Mouse (Mus musculus) thymus, adult 2 months (tissue): ENCODE measurements around the gene Gm17190. TPM values are rescaled to one million over a fixed set of nuclear protein-coding genes. Genes with fewer than 3 reads are reported as not detected.

Experiments
- DNase-seq: peaks from one replicate; pipeline ENCODE4 v3.0.0; 2021
- H3K27ac ChIP-seq: fragments of 200-500 bp; 2 replicates; pipeline ENCODE4 v1.5.1; 2012; ENCODE audit warnings: low read length, control low read depth; ENCODE audit not compliant: control insufficient read depth, insufficient read depth
- H3K27me3 ChIP-seq: fragments of 200-500 bp; 2 replicates; pipeline ENCODE4 v1.6.1; 2012; ENCODE audit warnings: mild to moderate bottlenecking, low read length, moderate library complexity, mixed read lengths; ENCODE audit not compliant: control insufficient read depth, insufficient read depth
- H3K36me3 ChIP-seq: fragments of 200-500 bp; 2 replicates; pipeline ENCODE4 v1.6.1; 2012; ENCODE audit warnings: mild to moderate bottlenecking, low read length, moderate library complexity; ENCODE audit not compliant: control insufficient read depth, insufficient read depth
- H3K4me1 ChIP-seq: fragments of 200-500 bp; replicated peaks from 2 replicates; pipeline ENCODE4 v1.6.1; 2012; ENCODE audit warnings: low read length; ENCODE audit not compliant: control insufficient read depth, insufficient read depth
- H3K4me3 ChIP-seq: fragments of 200-500 bp; 2 replicates; pipeline ENCODE4 v1.5.1; 2012; ENCODE audit warnings: mild to moderate bottlenecking, low read length, control low read depth, moderate library complexity; ENCODE audit not compliant: control insufficient read depth, insufficient read depth
- CTCF ChIP-seq: fragments of 200-500 bp; IDR thresholded peaks from 2 replicates; pipeline ENCODE4 v1.5.1; 2012; ENCODE audit warnings: mild to moderate bottlenecking, control low read depth, low read length, moderate library complexity, borderline replicate concordance; ENCODE audit not compliant: control insufficient read depth, poor library complexity, insufficient read depth; ENCODE audit errors: extremely low read depth
- POLR2A ChIP-seq: fragments of 200-500 bp; IDR thresholded peaks from 2 replicates; pipeline ENCODE4 v1.6.1; 2012; ENCODE audit warnings: mild to moderate bottlenecking, low read length, control low read depth, moderate library complexity; ENCODE audit not compliant: control insufficient read depth, poor library complexity, insufficient read depth; ENCODE audit errors: extremely low read depth
- WGBS: fragments of 180-500 bp; shearing (Covaris S2); methylation state at CpG from one replicate; pipeline ENCODE4 v1.1.7; 2018; 5-methylcytosine and 5-hydroxymethylcytosine counted together
- polyA plus RNA-seq: library from polyadenylated mRNA; depleted of rRNA; stranded (reverse); fragments of >200 nt; gene quantifications from 2 replicates; pipeline ENCODE4 v1.2.3, GENCODE M21; 2012

Gm17190 gene
- polyA plus RNA-seq, 1 experiment, result not detected

DNA sequence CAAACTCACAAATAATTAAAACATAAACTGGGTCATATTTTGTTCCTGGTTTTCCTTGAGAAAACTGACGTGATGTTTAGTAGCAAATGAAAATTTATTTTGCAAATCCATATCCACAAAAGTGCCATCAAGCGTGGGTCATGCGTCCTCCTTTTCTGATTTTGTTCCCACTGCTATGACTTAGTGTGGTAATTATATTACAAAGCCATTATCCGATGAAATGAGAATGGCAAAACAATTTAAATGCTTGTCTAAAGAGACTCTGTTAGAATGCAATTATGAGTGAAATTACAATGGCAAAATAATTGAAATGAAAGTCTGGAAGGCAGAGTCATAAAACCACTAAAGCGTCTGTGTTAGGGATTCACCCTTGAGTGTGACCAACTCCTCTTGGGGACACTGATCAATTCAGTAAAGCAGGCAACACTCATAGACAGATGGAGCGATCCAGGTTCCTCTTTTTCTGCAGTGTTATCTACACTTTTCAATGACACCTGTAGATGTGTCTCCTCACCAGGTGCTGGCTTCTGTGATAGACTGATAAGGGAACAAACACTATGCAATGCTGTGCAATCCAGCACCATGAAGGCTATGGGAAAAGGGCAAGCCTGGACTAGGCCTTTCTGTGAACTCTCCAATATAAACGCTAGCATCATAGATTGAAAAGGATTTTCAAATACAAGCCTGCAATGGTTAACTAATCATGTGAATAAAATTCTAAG, 3.9 kb downstream of the Gm17190 start:
- Histone ChIP-seq H3K4me3 (no peak overlapping the region), H3K4me1 (no peaks in the 10 kb centered on the region), H3K27me3 (no peaks in the 10 kb centered on the region), H3K36me3 (no peaks in the 10 kb centered on the region), H3K27ac (no peak overlapping the region)
- WGBS, result 89% methylated on average over 7 of the region's 7 CpGs
- DNase-seq, result no peak
- TF ChIP-seq POLR2A, result no peak

DNA sequence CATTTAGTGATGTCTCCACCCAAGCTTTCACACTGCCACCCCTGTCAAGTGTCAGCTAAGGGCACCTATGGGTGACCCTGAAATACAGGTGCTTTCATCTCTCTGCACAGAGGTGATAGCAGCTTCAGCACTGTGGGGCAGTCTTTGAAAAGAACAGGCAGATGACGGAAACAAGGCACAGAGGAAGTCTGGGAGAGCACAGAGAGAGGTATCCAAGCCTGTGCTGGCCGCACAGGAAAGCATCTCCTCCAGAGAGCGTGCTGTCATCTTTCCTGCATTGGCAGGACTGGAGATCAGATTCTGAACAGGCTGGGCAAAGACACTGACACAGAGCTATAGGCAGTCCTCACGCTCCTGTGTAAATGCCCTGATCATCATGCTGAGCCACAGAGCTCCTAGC, 9.1 kb downstream of the Gm17190 start:
- Histone ChIP-seq H3K36me3 (no peaks in the 10 kb centered on the region), H3K27ac (no peak overlapping the region), H3K4me3 (no peak overlapping the region), H3K27me3 (no peaks in the 10 kb centered on the region), H3K4me1 (no peaks in the 10 kb centered on the region)
- no peak for DNase-seq
- TF ChIP-seq CTCF (no peak), POLR2A (no peak)
- WGBS, result 91% methylated on average over 4 of the region's 4 CpGs

DNA sequence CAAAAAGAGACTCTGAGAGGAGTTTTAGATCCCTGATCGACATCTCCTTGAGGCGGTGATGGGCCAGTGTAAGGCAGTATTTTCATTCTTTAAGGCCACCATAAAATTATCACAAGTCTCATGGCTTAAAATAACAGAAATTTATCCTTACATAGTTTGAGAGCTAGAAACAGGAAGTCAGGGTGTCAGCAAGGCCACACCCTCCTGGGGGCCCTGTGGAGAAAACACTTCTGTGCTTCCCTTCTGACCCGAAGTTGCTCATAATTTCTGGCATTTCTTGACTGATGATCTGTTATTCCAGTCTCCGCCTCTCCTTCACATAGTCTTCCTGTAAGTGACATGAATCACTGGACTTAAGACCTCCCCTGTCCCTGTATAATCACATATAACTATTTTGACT, 24.5 kb downstream of the Gm17190 start:
- Histone ChIP-seq H3K27ac (no peak overlapping the region), H3K36me3 (no peaks in the 10 kb centered on the region), H3K27me3 (no peaks in the 10 kb centered on the region), H3K4me3 (no peak overlapping the region), H3K4me1 (no peaks in the 10 kb centered on the region)
- WGBS, result 62% methylated on average over 4 of the region's 4 CpGs
- DNase-seq, result no peak
- no peak for TF ChIP-seq CTCF
- TF ChIP-seq POLR2A, result no peak

DNA sequence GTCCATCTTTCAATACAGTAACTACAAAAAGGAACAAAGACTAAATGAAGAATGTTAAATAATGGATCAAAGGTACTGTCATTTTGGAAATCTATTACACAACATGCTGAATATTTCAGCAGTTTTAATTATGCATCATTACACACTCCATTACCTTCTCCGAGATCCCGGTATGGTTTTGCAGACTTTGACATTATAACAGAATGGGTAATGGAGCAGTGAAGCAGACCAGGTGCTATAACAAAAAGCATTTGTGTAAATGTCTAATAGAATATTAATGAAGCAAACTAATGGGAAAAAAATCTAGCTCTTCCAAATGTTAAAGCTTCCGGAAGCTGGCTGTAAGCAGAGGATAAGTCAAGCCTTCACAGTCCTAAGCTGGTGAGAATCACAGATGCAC, 28.9 kb downstream of the Gm17190 start:
- no peak for DNase-seq
- WGBS, result 97% methylated on average over 3 of the region's 3 CpGs
- Histone ChIP-seq H3K4me3 (no peak overlapping the region), H3K27me3 (no peaks in the 10 kb centered on the region), H3K36me3 (no peaks in the 10 kb centered on the region), H3K4me1 (no peaks in the 10 kb centered on the region), H3K27ac (no peak overlapping the region)
- no peak for TF ChIP-seq CTCF
- no peak for TF ChIP-seq POLR2A

GRCm38 (mm10) chr13:96112711-96113110, 30.9 kb downstream of the Gm17190 start:
- Histone ChIP-seq H3K4me1 (no peaks in the 10 kb centered on the region), H3K4me3 (no peak overlapping the region), H3K27ac (no peak overlapping the region), H3K27me3 (no peaks in the 10 kb centered on the region), H3K36me3 (no peaks in the 10 kb centered on the region)
- TF ChIP-seq CTCF (no peak), POLR2A (no peak)
- DNase-seq, result no peak
- WGBS, result 79% methylated on average over 2 of the region's 2 CpGs

GRCm38 (mm10) chr13:96125011-96125410, 43.2 kb downstream of the Gm17190 start:
- Histone ChIP-seq H3K27me3 (no peaks in the 10 kb centered on the region), H3K4me1 (no peaks in the 10 kb centered on the region), H3K4me3 (no peak overlapping the region), H3K27ac (no peak overlapping the region), H3K36me3 (no peaks in the 10 kb centered on the region)
- TF ChIP-seq CTCF, result no peak
- no peak for TF ChIP-seq POLR2A
- 91% methylated on average over 5 of the region's 5 CpGs for WGBS
- DNase-seq, result no peak

GRCm38 (mm10) chr13:96126669-96127068, 44.8 kb downstream of the Gm17190 start:
- TF ChIP-seq POLR2A (no peak), CTCF (no peak)
- H3K36me3 ChIP-seq, result no peaks in the 10 kb centered on the region
- no peak overlapping the region for H3K4me3 ChIP-seq
- H3K27me3 ChIP-seq, result no peaks in the 10 kb centered on the region
- WGBS, result 77% methylated on average over 6 of the region's 6 CpGs
- no peak for DNase-seq
- H3K4me1 ChIP-seq, result no peaks in the 10 kb centered on the region
- no peak overlapping the region for H3K27ac ChIP-seq
